Mouse (Mus musculus): ENCODE data around the gene Crybb3.

The Crybb3 gene

DNA sequence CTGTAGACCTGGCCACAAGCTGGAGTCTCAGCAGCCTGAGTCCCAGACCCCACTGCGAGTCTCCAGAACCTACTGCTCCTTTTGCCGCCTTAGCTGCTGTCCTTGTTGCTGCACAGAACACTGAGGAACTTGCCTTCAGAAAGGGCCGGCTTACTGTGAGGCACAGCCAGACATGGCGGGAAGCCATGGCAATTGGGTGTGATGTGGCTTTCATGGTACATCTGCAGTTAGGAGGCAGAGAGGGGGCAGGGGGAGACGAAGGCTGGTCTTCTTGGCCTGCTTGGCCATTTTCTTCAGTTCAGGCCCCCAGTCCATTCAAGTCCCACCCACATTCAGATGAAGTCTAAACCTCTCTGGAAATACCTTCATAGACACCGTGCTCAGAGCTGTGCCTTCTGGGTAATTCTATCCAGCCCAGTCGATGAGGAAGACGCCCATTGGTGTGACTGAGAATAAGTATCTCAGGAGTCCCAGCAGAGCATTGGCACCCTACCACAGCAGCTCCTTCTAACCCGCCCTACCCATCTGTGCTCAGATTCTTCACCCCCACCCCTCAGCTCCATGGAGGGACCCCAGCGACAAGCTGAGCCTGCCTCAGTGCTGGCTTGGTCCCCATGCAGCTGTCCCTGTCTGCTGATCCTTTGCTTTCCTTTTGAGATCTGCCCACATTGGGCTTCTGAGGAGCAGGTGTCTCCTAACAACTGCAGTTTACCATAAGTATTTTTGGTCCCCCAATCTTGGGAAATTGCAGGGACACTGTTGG is 35.7 kb downstream of the Crybb3 start:
- no peak for DNase-seq

DNA sequence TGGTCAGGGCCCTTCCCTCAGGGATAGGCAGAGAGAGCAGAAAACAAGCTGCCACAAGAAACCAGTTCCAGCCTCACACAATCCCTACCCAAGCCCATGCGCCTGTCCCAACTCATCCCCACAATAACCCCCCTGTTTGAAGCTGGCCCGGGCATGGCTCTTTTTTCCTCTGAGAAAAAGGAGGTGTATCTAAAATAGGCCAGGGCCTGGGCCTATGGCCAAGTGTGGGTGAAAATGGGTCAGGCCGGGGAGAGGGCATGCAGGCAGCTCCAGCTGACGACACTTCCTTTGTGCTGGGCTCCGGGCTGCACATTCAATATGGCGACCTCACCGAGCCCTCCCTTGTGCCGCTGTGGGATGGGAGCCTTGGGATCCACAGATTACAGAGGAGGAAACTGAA is 37.9 kb downstream of the Crybb3 start:
- no peak for DNase-seq

GRCm38 (mm10) chr5:113041567-113042071 is 39.8 kb downstream of the Crybb3 start:
- DNase-seq = no peak

DNA sequence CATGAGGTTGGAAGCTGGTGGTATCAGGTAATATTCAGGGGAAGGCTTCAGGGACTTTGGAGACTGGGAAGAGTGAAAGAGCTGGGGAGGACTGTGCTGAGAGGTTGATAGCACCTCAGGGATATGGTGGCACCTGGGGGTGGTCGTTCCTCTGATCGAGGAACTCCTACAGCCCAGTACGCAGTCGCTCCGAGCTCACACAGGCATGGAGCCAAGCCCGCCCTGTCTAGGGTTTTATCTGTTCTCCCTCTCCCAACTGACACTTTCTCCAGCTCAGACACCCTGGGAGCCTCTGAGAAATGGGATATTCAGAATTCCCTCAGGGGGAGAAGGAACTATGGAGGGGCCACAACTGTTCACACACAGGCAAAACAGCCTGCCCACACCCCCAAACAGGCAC is 40.6 kb downstream of the Crybb3 start:
- DNase-seq = no peak

DNA sequence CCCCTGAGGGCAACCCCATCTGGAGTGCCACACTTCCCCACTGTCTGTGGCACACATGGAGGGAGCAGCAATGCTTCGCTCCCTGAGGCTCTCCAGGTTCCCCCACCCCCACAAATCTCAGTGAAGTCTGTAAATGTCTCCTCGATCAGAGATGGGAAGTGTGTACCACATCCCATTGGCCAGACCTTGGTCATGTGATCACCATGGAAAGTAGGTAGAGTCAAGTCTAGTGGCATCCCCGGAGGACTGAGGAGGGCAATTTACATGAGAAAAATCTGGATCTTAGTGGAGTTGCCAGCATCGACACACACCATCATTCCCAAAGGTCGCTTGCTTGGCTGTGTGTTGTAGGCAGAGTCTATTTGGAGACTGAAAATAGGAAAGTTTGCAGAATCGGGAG is 42.8 kb downstream of the Crybb3 start:
- DNase-seq = no peak

DNA sequence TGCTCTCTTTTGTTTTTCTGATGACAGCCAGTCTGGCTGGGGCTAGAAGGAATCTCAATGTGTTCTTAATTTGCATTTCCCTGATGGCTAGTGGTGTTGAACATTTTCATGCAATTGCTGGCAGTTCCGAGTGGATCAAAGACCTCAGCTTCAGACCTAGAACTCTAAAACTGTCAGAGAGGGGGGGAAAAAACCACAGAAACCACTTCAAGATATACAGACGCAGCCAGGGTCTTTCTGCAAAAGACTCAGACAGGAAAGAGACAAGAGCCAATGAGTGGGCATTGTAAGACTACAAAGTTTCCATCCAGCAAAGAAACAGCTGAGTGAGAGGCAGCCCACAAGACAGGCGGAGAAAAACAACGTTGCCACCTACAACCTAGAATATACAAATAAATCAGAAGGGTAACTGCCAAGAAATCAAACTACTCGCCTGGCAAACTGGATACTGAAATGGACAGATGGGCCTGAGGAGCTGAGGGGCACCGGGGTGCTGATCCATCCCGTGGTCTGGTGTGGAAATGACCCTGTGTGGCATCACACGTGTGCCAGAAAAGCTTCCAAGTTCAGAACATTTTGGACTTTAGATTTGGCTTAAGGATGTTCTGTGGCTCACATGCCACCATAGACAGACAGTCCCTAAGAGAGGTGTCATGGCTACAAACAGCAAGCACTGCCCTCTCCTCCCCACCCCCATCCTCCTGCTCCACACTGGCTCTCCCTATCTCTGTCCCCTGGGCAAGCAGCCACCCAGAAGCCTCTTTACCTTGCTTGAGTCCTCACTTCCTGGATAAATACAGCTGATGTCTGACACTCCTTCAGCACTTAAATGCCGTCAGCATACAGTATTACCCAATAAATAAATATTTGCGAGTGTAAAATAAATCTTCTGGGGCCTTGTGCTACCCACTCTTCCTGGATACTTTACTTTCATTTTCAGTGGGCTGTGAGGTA is 46.0 kb downstream of the Crybb3 start:
- no peak for DNase-seq

- DNase-seq = no peak
These were observed 50.1 kb downstream of the Crybb3 start for GRCm38 (mm10) chr5:113031201-113031754.

DNA sequence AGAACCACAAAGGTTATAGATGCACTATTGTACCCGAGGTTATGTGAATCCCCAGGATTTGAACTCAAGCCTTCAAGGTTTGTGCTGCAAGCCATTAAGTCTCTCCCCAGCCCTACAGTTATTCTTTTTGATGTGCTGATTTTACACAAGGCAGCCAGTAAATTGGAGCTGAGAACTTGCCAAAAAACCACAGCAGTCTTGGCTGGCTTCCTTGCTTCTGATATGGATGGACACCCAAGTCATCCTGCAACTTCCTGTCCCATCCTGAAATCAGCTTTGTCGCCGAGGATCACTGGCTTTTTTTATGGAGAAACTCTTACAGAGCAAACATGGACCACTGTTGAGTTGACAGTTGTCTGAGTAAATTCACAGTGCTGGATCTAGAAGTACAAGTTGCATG is 51.3 kb downstream of the Crybb3 start:
- no peak for DNase-seq

DNA sequence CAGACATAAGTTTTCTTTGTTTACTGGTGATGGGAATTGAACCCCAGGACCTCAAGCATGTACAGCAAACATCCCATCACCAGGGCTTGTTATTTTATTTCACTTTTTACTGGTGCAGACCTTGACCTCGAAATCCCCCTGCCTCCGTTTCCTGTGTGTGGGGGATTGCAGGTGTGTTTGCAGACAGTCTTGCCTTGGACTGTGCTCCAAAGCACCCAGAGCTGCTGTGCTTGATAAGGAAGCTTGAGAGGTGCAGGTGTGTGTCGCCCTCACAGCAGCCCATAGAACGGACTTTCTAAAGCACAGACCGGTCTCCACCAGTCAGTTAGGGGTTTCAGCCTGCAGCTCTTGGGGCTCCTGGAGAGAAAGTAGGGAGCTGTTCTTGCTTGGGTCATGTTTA is 54.7 kb downstream of the Crybb3 start:
- DNase-seq = no peak

All from liver (tissue).